Mouse (Mus musculus): ENCODE measurements around the gene Svs5.

DNA sequence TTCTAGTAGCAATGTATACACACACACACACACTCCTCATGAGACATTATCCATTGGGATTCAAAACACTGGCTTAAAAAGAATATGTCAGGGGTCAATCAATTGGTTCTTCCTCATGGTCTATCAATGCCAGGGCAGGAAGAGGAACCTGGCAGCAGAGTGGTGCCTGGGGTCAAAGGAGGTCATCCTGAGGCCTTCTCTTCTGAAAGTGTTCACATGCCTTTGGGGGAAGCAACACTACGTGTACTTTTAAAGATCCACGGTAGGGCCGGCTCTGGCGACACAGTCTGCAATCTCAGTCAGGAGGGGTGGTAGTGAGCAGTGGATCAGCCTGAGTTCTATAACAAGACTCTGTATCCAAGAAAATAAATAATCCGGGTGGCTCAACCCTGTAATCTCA is 27.1 kb downstream of the Svs5 start:
- TF ChIP-seq CTCF (IDR thresholded peaks at IDR 0.05; ENCODE audit: extremely low read depth, insufficient read depth, low read length) = no peak
- TF ChIP-seq POLR2A (IDR thresholded peaks at IDR 0.05; ENCODE audit: extremely low read depth, insufficient read depth, low read length) = no peak

Data from cortical plate, adult 2 months (tissue).